Mouse (Mus musculus): Measurements from ENCODE around the gene Mb. TPM values are rescaled to one million over a fixed set of nuclear protein-coding genes. Genes with fewer than 3 reads are reported as not detected.

The Mb gene
- polyA plus RNA-seq (2015; fragmentation: Nextera tagmentation; extraction: Ambion mirVana) = 1.1 and 1.3 TPM in 2 replicates

DNA sequence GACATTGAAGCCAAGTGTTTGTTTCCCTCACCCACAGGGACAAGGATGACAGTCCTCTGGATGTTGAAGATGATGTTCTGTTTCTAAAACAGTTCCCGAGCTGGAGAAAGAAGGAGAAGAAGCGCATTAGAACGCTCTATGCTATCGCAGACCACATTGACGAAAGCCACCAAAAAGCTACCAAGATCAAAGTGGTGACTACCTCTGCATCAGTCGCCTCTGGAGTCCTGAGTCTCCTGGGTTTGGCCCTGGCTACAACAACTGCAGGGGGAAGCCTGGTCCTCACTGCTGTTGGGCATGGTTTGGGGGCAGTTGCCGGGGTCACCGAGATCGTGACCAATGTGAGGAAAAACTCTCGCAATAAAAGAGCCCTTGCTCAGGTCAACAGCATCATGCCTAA, at the start of gene Mb:
Gene Mb (minus strand): TSS at position 101 of the 400 bp plus-strand sequence.
- no peak within 1 kb of the TSS for H3K4me2 ChIP-seq
- no peak for ATAC-seq (ENCODE audit: insufficient read depth, low FRiP score, low read depth)
- H3K36me3 ChIP-seq = no peaks in the 10 kb centered on the region
- WGBS = 92% methylated on average over 10 of the region's 10 CpGs
- no peak within 1 kb of the TSS for H3K27ac ChIP-seq
- no peaks in the 10 kb centered on the region for H3K9me3 ChIP-seq
- H3K4me1 ChIP-seq = no peaks in the 10 kb centered on the region
- no peaks in the 10 kb centered on the region for H3K27me3 ChIP-seq (replicated peaks)
- H3K9ac ChIP-seq = no peak within 1 kb of the TSS
- H3K4me3 ChIP-seq (replicated peaks) = no peak within 1 kb of the TSS

DNA sequence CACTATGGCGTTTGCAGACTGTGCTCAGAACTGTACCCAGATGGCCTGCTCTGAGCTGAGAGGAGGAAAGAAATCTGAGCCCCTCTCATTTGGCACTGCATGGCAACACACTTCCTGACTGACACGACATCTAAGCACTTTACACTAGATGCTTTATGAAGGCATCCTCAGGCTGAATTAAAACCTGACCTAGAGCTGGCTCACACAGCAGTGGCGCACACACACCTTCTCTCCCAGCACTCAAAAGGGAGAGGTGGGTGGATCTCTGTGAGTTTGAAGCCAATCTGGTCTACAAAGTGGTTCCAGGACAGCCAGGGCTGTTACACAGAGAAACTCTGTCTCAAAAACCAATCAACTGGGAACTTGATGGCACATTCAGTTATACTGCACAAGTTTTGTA, 49.3 kb upstream of the Mb start:
- ATAC-seq (ENCODE audit: insufficient read depth, low FRiP score, low read depth) = no peak
- Histone ChIP-seq H3K4me2 (no peak overlapping the region), H3K36me3 (peaks cover 28% of the 10 kb centered on the region; the same call in 1 of the 2 replicates), H3K4me1 (peaks cover 9% of the 10 kb centered on the region), H3K9ac (no peak overlapping the region), H3K4me3 (replicated peaks) (no peak overlapping the region), H3K9me3 (no peaks in the 10 kb centered on the region), H3K27ac (no peak overlapping the region), H3K27me3 (replicated peaks) (no peaks in the 10 kb centered on the region)
- 62% methylated on average over 3 of the region's 3 CpGs for WGBS

- no peak for ATAC-seq (ENCODE audit: insufficient read depth, low FRiP score, low read depth)
- WGBS = 84% methylated on average over 6 of the region's 6 CpGs
- peaks cover 32% of the 10 kb centered on the region; the same call in 1 of the 2 replicates for H3K36me3 ChIP-seq
These were observed 46.9 kb upstream of the Mb start for GRCm38 (mm10) chr15:77097358-77097757.

DNA sequence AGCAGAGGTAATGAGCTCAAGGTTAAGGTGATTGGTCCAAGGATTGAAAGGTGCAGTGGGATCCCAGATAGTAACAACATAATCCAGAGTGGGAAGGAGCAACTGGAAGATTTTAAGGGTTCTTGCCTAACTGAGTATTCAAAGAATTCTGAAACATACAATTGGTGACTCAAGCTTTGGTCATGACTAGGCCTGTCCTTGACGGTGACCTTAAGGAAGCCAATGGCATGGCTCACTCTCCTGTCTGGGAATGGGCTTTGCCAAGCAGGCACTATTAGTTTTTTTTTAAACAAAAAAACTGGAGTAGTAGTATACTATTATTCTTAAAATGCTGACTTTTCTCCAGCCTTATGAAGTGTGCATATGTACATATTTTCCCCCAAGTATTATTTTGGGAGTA, 44.7 kb upstream of the Mb start:
- no peaks in the 10 kb centered on the region for H3K4me1 ChIP-seq

More at GRCm38 (mm10) chr15:77097358-77097757, 46.9 kb upstream of the Mb start:
- Histone ChIP-seq H3K4me3 (replicated peaks) (no peak overlapping the region), H3K9ac (no peak overlapping the region), H3K9me3 (no peaks in the 10 kb centered on the region), H3K4me2 (no peak overlapping the region), H3K4me1 (no peaks in the 10 kb centered on the region), H3K27me3 (replicated peaks) (no peaks in the 10 kb centered on the region), H3K27ac (no peak overlapping the region)

GRCm38 (mm10) chr15:77094431-77094830, 44.0 kb upstream of the Mb start:
- Histone ChIP-seq H3K9ac (no peak overlapping the region), H3K27me3 (replicated peaks) (no peaks in the 10 kb centered on the region), H3K27ac (no peak overlapping the region), H3K4me3 (replicated peaks) (no peak overlapping the region), H3K4me1 (no peaks in the 10 kb centered on the region), H3K36me3 (peaks cover 22% of the 10 kb centered on the region; the same call in 1 of the 2 replicates), H3K9me3 (no peaks in the 10 kb centered on the region), H3K4me2 (no peak overlapping the region)
- ATAC-seq (ENCODE audit: insufficient read depth, low FRiP score, low read depth) = no peak
- 91% methylated on average over 13 of the region's 13 CpGs for WGBS

More for the DNA sequence above, 44.7 kb upstream of the Mb start:
- H3K36me3 ChIP-seq = peaks cover 22% of the 10 kb centered on the region; the same call in 1 of the 2 replicates
- H3K4me3 ChIP-seq (replicated peaks) = no peak overlapping the region
- no peak overlapping the region for H3K4me2 ChIP-seq
- WGBS = 87% methylated on average over 1 of the region's 1 CpGs
- H3K9me3 ChIP-seq = no peaks in the 10 kb centered on the region
- ATAC-seq (ENCODE audit: insufficient read depth, low FRiP score, low read depth) = no peak
- H3K9ac ChIP-seq = no peak overlapping the region
- H3K27me3 ChIP-seq (replicated peaks) = no peaks in the 10 kb centered on the region
- H3K27ac ChIP-seq = no peak overlapping the region

DNA sequence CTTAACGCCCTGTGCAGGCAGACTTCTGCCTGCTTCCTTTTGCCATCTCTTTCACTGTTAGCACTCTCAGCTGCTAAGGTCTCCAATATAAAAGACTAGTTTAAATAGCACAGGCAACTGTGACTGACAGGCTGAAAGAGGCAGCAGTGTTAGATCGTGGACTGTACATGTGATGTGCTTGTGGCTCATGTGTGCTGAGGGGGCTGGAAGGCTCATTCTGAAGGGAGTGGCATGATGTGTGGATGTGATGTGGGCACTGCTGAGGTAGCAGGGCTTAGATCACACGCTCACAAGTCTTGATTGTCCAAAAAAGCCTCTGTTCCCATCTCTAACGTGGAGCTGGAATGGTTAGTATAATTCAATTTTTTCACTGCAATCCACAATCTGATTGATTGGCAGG, 40.9 kb upstream of the Mb start:
- Histone ChIP-seq H3K27me3 (replicated peaks) (no peaks in the 10 kb centered on the region), H3K36me3 (peaks cover 19% of the 10 kb centered on the region), H3K4me1 (no peaks in the 10 kb centered on the region), H3K9me3 (no peaks in the 10 kb centered on the region), H3K9ac (no peak overlapping the region), H3K4me2 (no peak overlapping the region), H3K27ac (no peak overlapping the region), H3K4me3 (replicated peaks) (no peak overlapping the region)
- 80% methylated on average over 4 of the region's 4 CpGs for WGBS
- ATAC-seq (ENCODE audit: insufficient read depth, low FRiP score, low read depth) = no peak

- no peak for ATAC-seq (ENCODE audit: insufficient read depth, low FRiP score, low read depth)
- Histone ChIP-seq H3K4me1 (no peaks in the 10 kb centered on the region), H3K9ac (no peak overlapping the region), H3K27ac (no peak overlapping the region), H3K27me3 (replicated peaks) (no peaks in the 10 kb centered on the region), H3K9me3 (no peaks in the 10 kb centered on the region), H3K4me2 (no peak overlapping the region), H3K4me3 (replicated peaks) (no peak overlapping the region), H3K36me3 (peaks cover 24% of the 10 kb centered on the region)
- WGBS = 81% methylated on average over 5 of the region's 5 CpGs
These were observed 40.1 kb upstream of the Mb start for GRCm38 (mm10) chr15:77090531-77090930.

GRCm38 (mm10) chr15:77089249-77089648, 38.8 kb upstream of the Mb start:
- no peak overlapping the region for H3K4me3 ChIP-seq (replicated peaks)
- no peak overlapping the region for H3K9ac ChIP-seq
- no peaks in the 10 kb centered on the region for H3K4me1 ChIP-seq
- no peak overlapping the region for H3K27ac ChIP-seq
- no peak overlapping the region for H3K4me2 ChIP-seq
- no peaks in the 10 kb centered on the region for H3K27me3 ChIP-seq (replicated peaks)
- H3K9me3 ChIP-seq = no peaks in the 10 kb centered on the region
- ATAC-seq (ENCODE audit: insufficient read depth, low FRiP score, low read depth) = no peak
- 75% methylated on average over 11 of the region's 11 CpGs for WGBS
- H3K36me3 ChIP-seq = peaks cover 26% of the 10 kb centered on the region

GRCm38 (mm10) chr15:77086488-77086887, 36.0 kb upstream of the Mb start:
- WGBS = 94% methylated on average over 1 of the region's 1 CpGs
- peaks cover 35% of the 10 kb centered on the region for H3K36me3 ChIP-seq
- ATAC-seq (ENCODE audit: insufficient read depth, low FRiP score, low read depth) = no peak
- no peaks in the 10 kb centered on the region for H3K4me1 ChIP-seq
- no peak overlapping the region for H3K4me2 ChIP-seq
- no peaks in the 10 kb centered on the region for H3K27me3 ChIP-seq (replicated peaks)
- no peak overlapping the region for H3K4me3 ChIP-seq (replicated peaks)
- no peak overlapping the region for H3K9ac ChIP-seq
- H3K9me3 ChIP-seq = no peaks in the 10 kb centered on the region
- H3K27ac ChIP-seq = no peak overlapping the region

DNA sequence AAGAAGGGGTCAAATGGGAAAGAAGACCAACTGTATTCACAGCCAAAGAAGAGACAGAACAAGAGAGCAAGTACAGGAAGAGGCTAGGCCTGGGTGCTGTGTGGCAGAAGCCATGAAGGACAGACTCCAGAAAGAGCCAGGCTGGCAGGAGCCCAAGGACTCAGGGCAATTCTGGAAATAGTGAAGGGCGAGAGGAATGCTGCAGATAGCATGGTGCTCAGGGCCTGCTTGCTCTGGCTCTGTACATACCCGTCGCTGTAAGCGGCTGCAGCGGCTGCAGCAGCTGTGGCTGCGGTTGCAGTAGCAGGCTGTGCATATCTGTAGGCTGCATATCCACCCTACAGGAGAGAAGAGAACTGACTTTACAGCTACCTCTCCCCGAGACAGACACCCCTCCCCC, 35.3 kb upstream of the Mb start:
- H3K4me3 ChIP-seq (replicated peaks) = no peak overlapping the region
- no peak overlapping the region for H3K9ac ChIP-seq
- H3K4me2 ChIP-seq = no peak overlapping the region
- no peak for ATAC-seq (ENCODE audit: insufficient read depth, low FRiP score, low read depth)
- peaks cover 35% of the 10 kb centered on the region for H3K36me3 ChIP-seq
- 92% methylated on average over 7 of the region's 7 CpGs for whole genome bisulfite sequencing
- no peaks in the 10 kb centered on the region for H3K27me3 ChIP-seq (replicated peaks)
- no peak overlapping the region for H3K27ac ChIP-seq
- H3K4me1 ChIP-seq = no peaks in the 10 kb centered on the region
- no peaks in the 10 kb centered on the region for H3K9me3 ChIP-seq

GRCm38 (mm10) chr15:77081454-77081853, 31.0 kb upstream of the Mb start:
- no peak overlapping the region for H3K4me2 ChIP-seq
- H3K27me3 ChIP-seq (replicated peaks) = no peaks in the 10 kb centered on the region
- no peak overlapping the region for H3K27ac ChIP-seq
- H3K9me3 ChIP-seq = no peaks in the 10 kb centered on the region
- no peak overlapping the region for H3K9ac ChIP-seq
- WGBS = 73% methylated on average over 5 of the region's 5 CpGs
- ATAC-seq (ENCODE audit: insufficient read depth, low FRiP score, low read depth) = no peak
- H3K4me3 ChIP-seq (replicated peaks) = no peak overlapping the region
- H3K4me1 ChIP-seq = 0 out of 2 replicates have a peak, but pooled peaks cover 3% of the 10 kb centered on the region
- H3K36me3 ChIP-seq = peaks cover 46% of the 10 kb centered on the region

- no peak overlapping the region for H3K27ac ChIP-seq
- 74% methylated on average over 14 of the region's 14 CpGs for WGBS
- H3K36me3 ChIP-seq = peaks cover 42% of the 10 kb centered on the region
- H3K9me3 ChIP-seq = no peaks in the 10 kb centered on the region
- H3K9ac ChIP-seq = no peak overlapping the region
- 0 out of 2 replicates have a peak, but pooled peaks cover 3% of the 10 kb centered on the region for H3K4me1 ChIP-seq
- ATAC-seq (ENCODE audit: insufficient read depth, low FRiP score, low read depth) = 0 out of 2 replicates have a peak, but pooled peaks have one; percentile 28
- H3K27me3 ChIP-seq (replicated peaks) = no peaks in the 10 kb centered on the region
- no peak overlapping the region for H3K4me2 ChIP-seq
- H3K4me3 ChIP-seq (replicated peaks) = no peak overlapping the region
These were observed 30.3 kb upstream of the Mb start for GRCm38 (mm10) chr15:77080684-77081254.
